Mouse (Mus musculus) bone marrow, adult 2 months (tissue): ENCODE measurements at regions not wholly inside any gene's neighbourhood (a gene's known extent, or its start where the extent isn't known, plus 50 kb on each side); places are given as distances from the start of the nearest gene placed in this dataset.

Experiments used
- CTCF ChIP-seq: fragments of 200-500 bp; IDR thresholded peaks from 2 replicates; pipeline ENCODE4 v1.5.1; 2011; ENCODE audit warnings: low read length, control low read depth; ENCODE audit not compliant: control insufficient read depth, insufficient read depth
- POLR2A ChIP-seq: fragments of 200-500 bp; IDR thresholded peaks from 2 replicates; pipeline ENCODE4 v1.6.1; 2011; ENCODE audit warnings: low read depth, mild to moderate bottlenecking, control low read depth, low read length, borderline replicate concordance; ENCODE audit not compliant: control insufficient read depth

GRCm38 (mm10) chr19:59673537-59673936, 215.4 kb downstream of the Emx2 start:
- TF ChIP-seq POLR2A (no peak), CTCF (no peak)
